Mouse (Mus musculus) olfactory bulb, adult 2 months (tissue): Measurements from ENCODE around the gene Plagl2.

ENCODE experiments used
- CTCF ChIP-seq: fragments of 200-500 bp; IDR thresholded peaks from 2 replicates; pipeline ENCODE4 v1.5.1; 2012; ENCODE audit warnings: low read depth, mild to moderate bottlenecking, low read length, moderate library complexity; ENCODE audit not compliant: insufficient read depth
- POLR2A ChIP-seq: fragments of 200-500 bp; IDR thresholded peaks from 2 replicates; pipeline ENCODE4 v1.6.1; 2012; ENCODE audit warnings: mild to moderate bottlenecking, low read depth, low read length, moderate library complexity; ENCODE audit not compliant: insufficient read depth

DNA sequence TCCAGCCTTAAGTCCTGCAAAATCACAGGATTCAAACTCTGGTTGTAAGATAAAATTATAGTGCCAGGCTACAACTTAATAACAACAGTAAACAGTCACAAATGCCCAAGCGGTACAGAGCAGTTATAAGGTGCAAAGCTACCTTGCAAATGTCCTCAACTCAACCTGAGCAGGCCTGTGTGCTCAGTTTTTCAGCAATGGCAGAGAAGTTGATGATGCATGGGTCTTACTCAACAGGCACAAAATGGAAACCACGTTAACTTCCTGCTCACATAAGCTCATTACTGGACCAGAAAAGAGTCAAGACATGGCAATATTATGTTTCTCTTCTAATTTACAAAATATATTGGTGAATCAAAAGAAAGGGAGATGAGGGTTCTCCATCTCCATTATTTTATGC, 18.7 kb downstream of the Plagl2 start:
- TF ChIP-seq CTCF = no peak
- TF ChIP-seq POLR2A = no peak
